Mouse (Mus musculus) ES-Bruce4 (cell line): Measurements from ENCODE around the gene Tmem56. TPM values are rescaled to one million over a fixed set of nuclear protein-coding genes. Genes with fewer than 3 reads are reported as not detected.

ENCODE experiments used
- H3K27ac ChIP-seq: 2 replicates; pipeline ENCODE4 v1.5.1; 2012; ENCODE audit warnings: low read length, inconsistent platforms; ENCODE audit not compliant: insufficient read depth
- H3K27me3 ChIP-seq: 2 replicates; pipeline ENCODE4 v1.6.1; 2012; ENCODE audit warnings: mild to moderate bottlenecking, low read length, inconsistent platforms; ENCODE audit not compliant: control insufficient read depth, poor library complexity, insufficient read depth, severe bottlenecking
- H3K36me3 ChIP-seq: 2 replicates; pipeline ENCODE4 v1.6.1; 2012; ENCODE audit warnings: inconsistent platforms, mild to moderate bottlenecking, low read length, moderate library complexity; ENCODE audit not compliant: control insufficient read depth, poor library complexity, insufficient read depth, severe bottlenecking
- H3K4me1 ChIP-seq: one replicate; pipeline ENCODE4 v1.8.1; 2011; ENCODE audit warnings: low read length; ENCODE audit not compliant: control insufficient read depth, insufficient read depth
- H3K4me3 ChIP-seq: 2 replicates; pipeline ENCODE4 v1.5.1; 2011; ENCODE audit warnings: low read depth, mild to moderate bottlenecking, low read length
- H3K9ac ChIP-seq: 2 replicates; pipeline ENCODE4 v1.6.1; 2012; ENCODE audit warnings: low read depth, mild to moderate bottlenecking, inconsistent platforms; ENCODE audit not compliant: poor library complexity, severe bottlenecking
- H3K9me3 ChIP-seq: replicated peaks from 2 replicates; pipeline ENCODE4 v1.6.1; 2012; ENCODE audit warnings: mild to moderate bottlenecking, low read length, inconsistent platforms; ENCODE audit not compliant: control insufficient read depth, poor library complexity, insufficient read depth, severe bottlenecking
- CTCF ChIP-seq: IDR thresholded peaks from one replicate; pipeline ENCODE4 v1.8.1; 2011; ENCODE audit warnings: low read depth, low read length
- EP300 ChIP-seq: IDR thresholded peaks from 2 replicates; pipeline ENCODE4 v1.6.1; 2011; ENCODE audit warnings: low read depth, low read length; ENCODE audit not compliant: insufficient read depth
- POLR2A ChIP-seq: IDR thresholded peaks from one replicate; pipeline ENCODE4 v1.8.1; 2011; ENCODE audit warnings: low read length; ENCODE audit not compliant: insufficient read depth
- polyA plus RNA-seq: library from polyadenylated mRNA; stranded (reverse); fragments of >200 nt; gene quantifications from 2 replicates; pipeline ENCODE4 v1.2.4, GENCODE M21; 2011; ENCODE audit warnings: low read depth; ENCODE audit not compliant: missing spikeins, insufficient read depth, insufficient read length

Tmem56 gene
- polyA plus RNA-seq, 1 experiment: 0.58 TPM

GRCm38 (mm10) chr3:121242111-121242936 is 40.6 kb downstream of the Tmem56 start:
- TF ChIP-seq CTCF (no peak), POLR2A (no peak), EP300 (no peak)
- H3K27me3 ChIP-seq: no peaks in the 10 kb centered on the region
- H3K9ac ChIP-seq: no peak overlapping the region
- H3K4me3 ChIP-seq: no peak overlapping the region
- no peak overlapping the region for H3K27ac ChIP-seq
- no peaks in the 10 kb centered on the region for H3K4me1 ChIP-seq
- no peaks in the 10 kb centered on the region for H3K9me3 ChIP-seq
- H3K36me3 ChIP-seq: no peaks in the 10 kb centered on the region

GRCm38 (mm10) chr3:121240362-121241040 is 42.4 kb downstream of the Tmem56 start:
- Histone ChIP-seq H3K9me3 (no peaks in the 10 kb centered on the region), H3K36me3 (no peaks in the 10 kb centered on the region), H3K4me1 (no peaks in the 10 kb centered on the region), H3K4me3 (no peak overlapping the region), H3K27ac (no peak overlapping the region), H3K9ac (no peak overlapping the region), H3K27me3 (no peaks in the 10 kb centered on the region)
- TF ChIP-seq POLR2A (no peak), EP300 (no peak), CTCF (no peak)

DNA sequence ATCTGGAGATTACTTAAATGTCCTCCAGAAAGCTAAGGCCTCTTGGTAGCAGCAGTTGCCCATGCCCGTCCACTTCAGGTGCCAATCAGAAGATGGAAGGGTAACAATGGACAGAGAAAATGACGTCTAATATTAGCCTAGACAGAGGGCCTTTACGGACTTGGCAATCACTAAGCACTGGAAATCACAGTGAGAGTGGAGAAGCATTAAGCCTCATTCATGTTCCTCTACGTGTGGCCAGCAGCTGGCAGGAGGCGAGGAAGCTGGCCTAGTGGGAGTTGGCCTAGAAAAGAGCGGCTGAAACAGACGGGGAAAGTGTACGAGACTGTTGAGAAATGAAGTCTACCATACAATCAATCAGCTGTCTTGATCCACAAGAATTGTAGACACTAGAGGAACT is 43.8 kb downstream of the Tmem56 start:
- no peak overlapping the region for H3K9ac ChIP-seq
- no peaks in the 10 kb centered on the region for H3K4me1 ChIP-seq
- no peak overlapping the region for H3K27ac ChIP-seq
- no peaks in the 10 kb centered on the region for H3K36me3 ChIP-seq
- no peaks in the 10 kb centered on the region for H3K9me3 ChIP-seq
- TF ChIP-seq EP300 (no peak), POLR2A (no peak), CTCF (no peak)
- no peaks in the 10 kb centered on the region for H3K27me3 ChIP-seq
- no peak overlapping the region for H3K4me3 ChIP-seq

- Histone ChIP-seq H3K4me3 (no peak overlapping the region), H3K9me3 (no peaks in the 10 kb centered on the region), H3K4me1 (no peaks in the 10 kb centered on the region), H3K27ac (no peak overlapping the region), H3K27me3 (no peaks in the 10 kb centered on the region), H3K9ac (no peak overlapping the region), H3K36me3 (no peaks in the 10 kb centered on the region)
- no peak for TF ChIP-seq EP300
- TF ChIP-seq POLR2A: no peak
- no peak for TF ChIP-seq CTCF
Measured at GRCm38 (mm10) chr3:121224763-121225162, 58.1 kb downstream of the Tmem56 start.

GRCm38 (mm10) chr3:121224185-121224584 is 58.7 kb downstream of the Tmem56 start:
- Histone ChIP-seq H3K27me3 (no peaks in the 10 kb centered on the region), H3K36me3 (no peaks in the 10 kb centered on the region), H3K9me3 (no peaks in the 10 kb centered on the region), H3K4me1 (no peaks in the 10 kb centered on the region), H3K4me3 (no peak overlapping the region), H3K9ac (no peak overlapping the region), H3K27ac (no peak overlapping the region)
- TF ChIP-seq POLR2A: no peak
- TF ChIP-seq EP300: no peak
- TF ChIP-seq CTCF: no peak

DNA sequence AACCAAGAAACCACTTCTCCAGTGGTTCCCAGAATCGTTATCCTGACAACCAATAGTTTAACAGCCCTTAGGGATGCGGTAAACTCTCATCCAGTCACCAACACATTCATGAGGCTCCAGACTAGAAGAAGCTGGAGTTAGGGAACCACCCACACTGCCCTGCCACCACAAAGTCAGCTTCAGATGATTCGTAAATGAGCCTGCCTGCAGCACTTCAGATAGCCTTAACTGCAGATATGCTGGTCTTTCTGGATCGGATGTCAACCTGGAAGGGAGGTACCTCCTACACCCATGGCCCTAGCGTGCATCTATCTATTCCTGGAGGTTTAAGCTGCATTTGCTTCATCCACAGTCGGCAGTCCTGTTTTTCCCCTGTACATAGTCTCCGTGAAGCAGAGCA is 60.9 kb downstream of the Tmem56 start:
- Histone ChIP-seq H3K27ac (no peak overlapping the region), H3K4me3 (no peak overlapping the region), H3K4me1 (no peaks in the 10 kb centered on the region), H3K9me3 (no peaks in the 10 kb centered on the region), H3K27me3 (no peaks in the 10 kb centered on the region), H3K36me3 (no peaks in the 10 kb centered on the region), H3K9ac (no peak overlapping the region)
- TF ChIP-seq CTCF (no peak), EP300 (no peak), POLR2A (no peak)
